Mouse (Mus musculus) kidney, embryonic 15.5 days (tissue): ENCODE measurements around the gene Senp6. TPM values are rescaled to one million over a fixed set of nuclear protein-coding genes. Genes with fewer than 3 reads are reported as not detected.

Experiments used
- polyA plus RNA-seq: library from polyadenylated mRNA; unstranded; fragments of >200 nt; fragmentation: Nextera tagmentation; extraction: Ambion mirVana; gene quantifications from 2 replicates; pipeline ENCODE4 v1.2.1, GENCODE M21; 2015

Senp6 gene
- polyA plus RNA-seq, 1 experiment from 2014 or later, result 50.2 TPM

Other genes starting within 250 kb of the Senp6 start
- 5.8 and 6.5 TPM in 2 replicates for gene Filip1, start 54.1 kb upstream of the Senp6 start, polyA plus RNA-seq
- 54.0 and 56.7 TPM in 2 replicates for gene Myo6, start 98.1 kb downstream of the Senp6 start, polyA plus RNA-seq